Mouse (Mus musculus) liver, embryonic 13.5 days (tissue): ENCODE data around the gene Shisa8. TPM values are rescaled to one million over a fixed set of nuclear protein-coding genes. Genes with fewer than 3 reads are reported as not detected.

Experiments
- ATAC-seq: fragments of 200-750 bp; cut with Nextera tagmentation; 2 replicates; pipeline ENCODE4 v1.8.0; 2017; ENCODE audit warnings: low read depth, mild to moderate bottlenecking, moderate number of reproducible peaks, moderate library complexity
- DNase-seq: peaks from one replicate; pipeline ENCODE4 v3.0.0; 2022
- H3K27ac ChIP-seq: fragments of 300-500 bp; sonication (generic); 2 replicates; pipeline ENCODE4 v1.5.1; 2015; ENCODE audit warnings: moderate library complexity, mild to moderate bottlenecking, inconsistent platforms
- H3K27me3 ChIP-seq: fragments of 300-500 bp; sonication (generic); 2 replicates; pipeline ENCODE4 v1.6.1; 2015; ENCODE audit warnings: mild to moderate bottlenecking, inconsistent platforms
- H3K36me3 ChIP-seq: fragments of 300-500 bp; sonication (generic); 2 replicates; pipeline ENCODE4 v1.6.1; 2015; ENCODE audit warnings: mild to moderate bottlenecking, inconsistent platforms
- H3K4me1 ChIP-seq: fragments of 300-500 bp; sonication (generic); replicated peaks from 2 replicates; pipeline ENCODE4 v1.6.1; 2015; ENCODE audit warnings: inconsistent platforms
- H3K4me2 ChIP-seq: fragments of 300-500 bp; sonication (generic); 2 replicates; pipeline ENCODE4 v1.6.1; 2015; ENCODE audit warnings: inconsistent platforms, mild to moderate bottlenecking, moderate library complexity
- H3K4me3 ChIP-seq: fragments of 300-500 bp; sonication (generic); replicated peaks from 2 replicates; pipeline ENCODE4 v1.5.1; 2015; ENCODE audit warnings: mild to moderate bottlenecking, inconsistent platforms
- H3K9ac ChIP-seq: fragments of 300-500 bp; sonication (generic); 2 replicates; pipeline ENCODE4 v1.6.1; 2015; ENCODE audit warnings: mild to moderate bottlenecking, inconsistent platforms
- H3K9me3 ChIP-seq: fragments of 300-500 bp; sonication (generic); replicated peaks from 2 replicates; pipeline ENCODE4 v1.6.1; 2016; ENCODE audit warnings: inconsistent platforms
- WGBS: fragments of 180-500 bp; shearing (Covaris S2); methylation state at CpG from one replicate; pipeline ENCODE4 v1.1.7; 2015; ENCODE audit not compliant: insufficient replicate concordance; 5-methylcytosine and 5-hydroxymethylcytosine counted together
- polyA plus RNA-seq: library from polyadenylated mRNA; unstranded; fragments of >200 nt; fragmentation: Nextera tagmentation; extraction: Ambion mirVana; gene quantifications from 2 replicates; pipeline ENCODE4 v1.2.1, GENCODE M21; 2015

Gene Shisa8
- polyA plus RNA-seq, 1 experiment from 2014 or later: 0.10 TPM

DNA sequence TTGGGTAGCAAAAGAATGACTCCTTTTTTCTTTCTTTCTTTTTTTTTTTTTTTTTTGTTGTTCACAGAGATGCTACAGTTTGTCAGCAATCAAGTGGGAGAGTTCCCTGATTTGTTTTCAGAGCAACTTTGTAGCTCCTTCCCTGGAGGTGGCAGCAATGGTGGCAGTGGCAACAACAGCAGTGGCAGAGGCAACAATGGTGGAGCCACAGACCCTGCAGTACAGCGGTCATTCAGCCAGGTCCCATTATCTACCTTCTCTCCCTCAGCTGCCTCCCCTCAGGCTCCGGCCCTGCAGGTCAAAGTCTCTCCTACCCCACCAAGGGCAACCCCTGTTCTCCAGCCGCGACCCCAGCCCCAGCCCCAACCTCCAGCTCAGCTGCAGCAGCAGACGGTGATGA, 42.9 kb downstream of the Shisa8 start:
- no peak for DNase-seq
- Histone ChIP-seq H3K36me3 (peaks cover 48% of the 10 kb centered on the region), H3K4me3 (no peak overlapping the region), H3K4me2 (no peak overlapping the region), H3K27ac (no peak overlapping the region), H3K9me3 (no peaks in the 10 kb centered on the region), H3K4me1 (peaks cover 47% of the 10 kb centered on the region), H3K27me3 (no peaks in the 10 kb centered on the region), H3K9ac (no peak overlapping the region)
- WGBS: 89% methylated on average over 5 of the region's 5 CpGs
- ATAC-seq: no peak

DNA sequence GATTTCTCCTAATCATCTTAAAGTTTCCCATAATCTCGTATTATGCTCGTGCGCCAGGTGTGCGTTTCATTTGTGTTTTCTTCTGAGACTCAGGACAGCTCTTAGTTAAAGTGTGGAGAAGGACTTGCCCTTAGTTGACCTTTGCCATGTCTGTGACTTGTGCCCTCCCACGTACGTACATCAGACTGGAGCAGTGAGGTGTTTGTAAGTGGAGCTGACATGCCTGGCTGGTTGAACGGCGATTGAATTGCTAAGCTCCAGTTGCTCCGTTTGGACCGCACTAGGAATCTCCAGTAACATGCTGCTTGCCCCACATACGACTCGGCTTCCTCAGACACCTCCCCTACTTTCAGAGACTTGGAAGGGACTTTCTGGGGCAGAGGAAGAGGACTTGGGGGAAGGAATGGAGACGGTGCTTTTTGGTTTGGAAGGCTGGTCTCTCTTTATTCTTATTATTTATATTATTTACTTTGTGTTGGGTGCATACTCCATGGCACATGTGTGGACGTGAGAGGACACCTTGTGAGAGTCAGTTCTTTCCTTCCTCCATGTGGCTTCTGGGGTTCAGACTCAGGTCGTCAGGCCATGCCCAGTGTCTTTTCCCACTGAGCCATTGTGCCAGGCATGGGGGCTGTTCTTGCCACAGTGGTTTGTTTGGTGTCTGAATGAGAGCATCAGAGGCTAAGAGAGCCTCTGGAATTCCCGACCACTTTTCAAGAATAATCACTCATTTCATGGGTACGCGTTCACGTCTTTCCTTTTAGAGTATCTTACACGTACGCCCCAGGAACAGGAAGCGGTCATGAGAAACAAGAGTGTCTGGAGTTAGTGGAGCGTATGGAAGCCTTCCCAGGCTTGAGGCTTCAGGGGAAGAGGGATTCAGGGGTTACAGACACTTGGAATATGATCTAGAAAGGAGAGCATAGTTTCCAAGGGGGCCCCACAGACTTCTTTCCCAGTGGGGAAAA, 45.1 kb downstream of the Shisa8 start:
- no peaks in the 10 kb centered on the region for H3K9me3 ChIP-seq
- peaks cover 29% of the 10 kb centered on the region for H3K36me3 ChIP-seq
- no peak for DNase-seq
- H3K27ac ChIP-seq: no peak overlapping the region
- peak overlapping the region; percentile 47; the same call in 1 of the 2 replicates for H3K4me2 ChIP-seq
- H3K4me1 ChIP-seq: peaks cover 69% of the 10 kb centered on the region
- no peaks in the 10 kb centered on the region for H3K27me3 ChIP-seq
- no peak for ATAC-seq
- 83% methylated on average over 23 of the region's 23 CpGs for WGBS
- no peak overlapping the region for H3K9ac ChIP-seq
- no peak overlapping the region for H3K4me3 ChIP-seq

DNA sequence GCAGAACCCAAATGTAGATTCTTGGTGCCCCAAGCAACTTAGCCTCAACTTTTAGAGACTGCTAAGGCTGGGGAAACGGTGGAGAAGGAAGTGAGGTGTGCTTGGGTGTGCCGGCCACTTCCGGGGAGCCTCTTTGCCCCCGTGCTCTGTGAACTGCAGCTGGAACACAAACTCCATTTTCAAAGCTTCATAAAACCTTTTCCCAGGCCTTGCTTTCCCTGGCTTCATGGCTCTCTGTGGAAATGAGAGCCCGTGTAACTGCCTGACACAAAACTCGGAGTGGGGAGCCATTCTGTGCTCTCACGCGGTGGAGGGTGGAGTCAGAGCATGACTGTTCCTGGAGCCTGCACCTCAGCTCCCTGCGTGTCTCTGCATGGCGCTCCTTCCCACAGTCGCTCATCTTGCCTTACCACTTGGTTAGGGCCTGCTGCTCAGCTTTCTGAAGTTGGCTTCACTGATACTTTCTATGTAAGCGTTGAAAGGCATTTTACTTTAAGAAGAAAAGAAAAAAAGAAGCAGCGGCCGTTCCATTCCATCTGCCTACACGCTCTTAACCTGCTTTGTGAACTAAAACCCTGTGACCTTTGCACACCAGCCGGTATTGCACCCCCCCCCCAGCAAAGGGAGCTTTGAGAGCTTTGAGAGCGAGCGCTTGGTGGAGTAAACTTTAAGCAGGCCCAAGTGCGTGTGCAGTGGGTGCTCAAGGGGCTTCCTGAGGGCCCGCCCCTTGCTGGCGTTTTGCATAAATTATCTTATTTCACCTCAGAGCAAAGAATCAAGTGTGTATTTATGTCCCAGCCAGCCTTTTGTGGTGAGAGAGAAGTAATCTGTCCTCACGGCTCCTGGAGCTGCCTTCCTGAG, 46.1 kb downstream of the Shisa8 start:
- WGBS: 66% methylated on average over 22 of the region's 22 CpGs
- DNase-seq: no peak
- Histone ChIP-seq H3K27ac (peak overlapping the region; percentile 93), H3K4me3 (peak overlapping the region; percentile 7), H3K27me3 (no peaks in the 10 kb centered on the region), H3K36me3 (peaks cover 19% of the 10 kb centered on the region), H3K9me3 (no peaks in the 10 kb centered on the region), H3K4me1 (peaks cover 79% of the 10 kb centered on the region), H3K9ac (peak overlapping the region; percentile 59), H3K4me2 (peak overlapping the region; percentile 47)
- ATAC-seq: no peak

DNA sequence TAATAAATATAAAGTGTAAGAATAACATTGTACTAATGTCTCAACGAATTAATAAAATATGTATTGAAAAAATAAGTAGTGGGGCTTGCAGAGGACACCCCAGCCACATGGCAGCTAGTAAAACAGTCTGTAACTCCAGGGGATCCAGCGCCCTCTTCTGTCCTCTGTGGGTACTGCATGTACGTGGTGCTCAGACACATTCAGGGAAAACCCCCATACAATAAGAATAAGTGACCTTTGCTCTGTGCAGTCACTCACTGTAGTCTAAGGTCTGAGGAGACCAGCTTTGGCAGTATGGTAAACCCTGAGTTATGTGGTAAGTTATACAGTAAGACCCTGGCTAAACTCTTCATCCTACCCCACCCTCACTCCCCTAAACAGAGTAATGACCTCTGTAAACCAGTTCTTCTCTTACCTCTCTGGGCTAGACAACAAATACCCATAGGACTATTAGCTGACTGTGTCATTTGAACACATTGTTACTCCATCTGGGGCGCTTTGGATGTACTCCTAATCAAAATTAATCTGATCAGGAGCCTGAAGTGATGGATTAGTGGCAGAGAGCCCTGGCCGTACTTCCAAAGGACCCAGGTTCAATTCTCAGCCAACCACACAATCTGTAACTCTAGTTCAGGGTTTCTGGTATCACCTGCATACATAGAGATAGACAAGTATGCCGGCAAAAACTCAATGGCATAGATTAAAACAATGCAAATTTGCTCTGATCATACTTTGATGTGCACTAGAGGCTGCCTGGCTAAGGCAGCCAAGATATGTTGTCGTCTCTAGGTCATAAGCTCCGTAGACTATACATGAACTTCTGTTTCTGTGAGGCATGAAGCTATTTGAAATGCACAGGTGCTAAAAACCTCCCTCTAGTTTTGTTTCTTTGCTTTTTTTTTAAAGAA, 47.0 kb downstream of the Shisa8 start:
- Histone ChIP-seq H3K9ac (peak overlapping the region; percentile 59), H3K36me3 (peaks cover 10% of the 10 kb centered on the region), H3K4me2 (peak overlapping the region; percentile 47), H3K4me3 (peak overlapping the region; percentile 7; the same call in 1 of the 2 replicates), H3K4me1 (peaks cover 88% of the 10 kb centered on the region), H3K27me3 (no peaks in the 10 kb centered on the region), H3K27ac (peak overlapping the region; percentile 93), H3K9me3 (no peaks in the 10 kb centered on the region)
- peak; percentile 70 for DNase-seq
- ATAC-seq: peak; percentile 26; the same call in 1 of the 2 replicates
- 42% methylated on average over 8 of the region's 8 CpGs for WGBS

DNA sequence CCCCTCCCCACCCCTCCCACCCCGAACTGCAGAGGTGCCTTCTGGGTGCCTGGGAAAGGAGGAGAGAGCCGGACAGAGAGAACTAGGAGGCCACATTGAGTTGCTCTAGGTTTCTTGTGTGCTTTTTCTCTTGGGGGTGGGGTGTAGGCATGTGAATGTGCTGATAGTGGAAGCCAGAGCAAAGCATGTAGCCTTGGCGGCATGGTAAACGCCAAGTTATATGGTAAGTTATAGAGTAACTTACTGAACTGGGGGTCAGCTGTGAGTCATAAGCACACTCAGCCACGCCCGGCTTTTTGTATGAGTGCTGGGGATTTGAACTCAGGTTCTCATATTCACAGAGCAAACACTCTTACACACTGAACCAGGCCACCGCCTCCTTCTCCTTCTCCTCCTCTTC, 48.1 kb downstream of the Shisa8 start:
- ATAC-seq: peak; percentile 77
- Histone ChIP-seq H3K4me3 (peak overlapping the region; percentile 5; the same call in 1 of the 2 replicates), H3K9me3 (no peaks in the 10 kb centered on the region), H3K27me3 (no peaks in the 10 kb centered on the region), H3K9ac (peak overlapping the region; percentile 61), H3K4me1 (peaks cover 99% of the 10 kb centered on the region), H3K36me3 (no peaks in the 10 kb centered on the region), H3K4me2 (peak overlapping the region; percentile 52), H3K27ac (peak overlapping the region; percentile 93)
- peak; percentile 49 for DNase-seq
- 21% methylated on average over 7 of the region's 7 CpGs for WGBS

DNA sequence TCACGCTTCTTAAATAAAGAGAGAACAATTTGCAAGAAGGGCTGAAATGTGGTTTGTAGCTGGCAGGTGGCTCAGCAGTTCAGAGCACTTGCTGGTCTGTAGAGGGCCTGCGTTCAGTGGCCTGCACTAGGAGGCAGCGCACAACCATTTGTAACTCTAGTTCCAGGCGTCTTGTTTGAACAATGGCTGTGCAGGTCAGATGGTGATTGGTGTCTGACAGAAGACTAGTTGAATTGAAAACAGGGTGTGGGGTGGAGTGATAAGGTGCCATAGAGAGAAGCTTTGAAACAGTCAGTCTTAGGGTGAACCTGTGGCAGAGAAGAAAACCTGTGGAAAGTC, 48.6 kb downstream of the Shisa8 start:
- H3K9ac ChIP-seq: peak overlapping the region; percentile 61
- peak overlapping the region; percentile 52 for H3K4me2 ChIP-seq
- DNase-seq (peak; percentile 57), ATAC-seq (peak; percentile 79)
- WGBS: 16% methylated on average over 4 of the region's 4 CpGs
- H3K4me3 ChIP-seq: peak overlapping the region; percentile 5; the same call in 1 of the 2 replicates
- no peaks in the 10 kb centered on the region for H3K36me3 ChIP-seq
- H3K4me1 ChIP-seq: peaks cover 100% of the 10 kb centered on the region
- H3K27ac ChIP-seq: peak overlapping the region; percentile 93
- no peaks in the 10 kb centered on the region for H3K27me3 ChIP-seq
- H3K9me3 ChIP-seq: no peaks in the 10 kb centered on the region

DNA sequence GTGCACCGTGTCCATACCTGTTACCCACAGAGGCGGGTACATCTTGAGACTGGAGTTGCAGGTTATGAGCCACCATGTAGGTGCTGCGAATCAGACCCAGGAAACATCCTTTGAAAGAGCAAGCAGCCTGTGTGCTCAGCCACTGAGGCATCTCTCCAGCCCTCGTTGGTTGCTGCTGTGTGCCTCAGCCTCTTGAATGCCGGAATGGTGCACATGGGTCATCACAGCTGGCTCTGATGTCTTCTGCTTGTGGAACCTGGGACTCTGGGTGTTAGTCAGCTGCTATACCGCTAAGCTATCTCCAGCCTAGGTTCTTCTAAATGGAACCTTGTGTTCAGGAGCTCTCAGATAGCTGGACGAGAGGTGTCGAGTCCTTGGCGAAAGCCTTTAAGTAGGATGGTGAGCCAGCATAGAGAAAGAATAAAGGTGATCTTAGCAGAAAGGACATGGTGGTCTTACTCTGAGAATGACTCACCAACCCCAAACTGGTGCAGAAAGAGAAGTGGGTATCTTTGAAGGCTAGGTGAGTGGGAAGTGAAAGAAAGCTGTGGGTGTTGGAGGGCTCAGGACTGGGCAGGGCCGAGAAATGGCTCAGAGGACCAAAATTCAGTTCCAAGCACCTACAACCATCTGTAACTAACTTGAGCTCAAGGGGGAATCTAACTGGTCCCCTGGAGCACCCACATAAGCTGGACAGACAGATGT, 49.1 kb downstream of the Shisa8 start:
- 77% methylated on average over 10 of the region's 10 CpGs for WGBS
- peak overlapping the region; percentile 93 for H3K27ac ChIP-seq
- H3K9ac ChIP-seq: peak overlapping the region; percentile 61
- 0 out of 2 replicates have a peak overlapping the region, but pooled peaks have one; percentile 5 for H3K4me3 ChIP-seq
- no peak for ATAC-seq
- no peaks in the 10 kb centered on the region for H3K9me3 ChIP-seq
- no peaks in the 10 kb centered on the region for H3K27me3 ChIP-seq
- H3K4me1 ChIP-seq: peaks cover 100% of the 10 kb centered on the region
- peak overlapping the region; percentile 52 for H3K4me2 ChIP-seq
- H3K36me3 ChIP-seq: 0 out of 2 replicates have a peak, but pooled peaks cover 3% of the 10 kb centered on the region
- DNase-seq: no peak

DNA sequence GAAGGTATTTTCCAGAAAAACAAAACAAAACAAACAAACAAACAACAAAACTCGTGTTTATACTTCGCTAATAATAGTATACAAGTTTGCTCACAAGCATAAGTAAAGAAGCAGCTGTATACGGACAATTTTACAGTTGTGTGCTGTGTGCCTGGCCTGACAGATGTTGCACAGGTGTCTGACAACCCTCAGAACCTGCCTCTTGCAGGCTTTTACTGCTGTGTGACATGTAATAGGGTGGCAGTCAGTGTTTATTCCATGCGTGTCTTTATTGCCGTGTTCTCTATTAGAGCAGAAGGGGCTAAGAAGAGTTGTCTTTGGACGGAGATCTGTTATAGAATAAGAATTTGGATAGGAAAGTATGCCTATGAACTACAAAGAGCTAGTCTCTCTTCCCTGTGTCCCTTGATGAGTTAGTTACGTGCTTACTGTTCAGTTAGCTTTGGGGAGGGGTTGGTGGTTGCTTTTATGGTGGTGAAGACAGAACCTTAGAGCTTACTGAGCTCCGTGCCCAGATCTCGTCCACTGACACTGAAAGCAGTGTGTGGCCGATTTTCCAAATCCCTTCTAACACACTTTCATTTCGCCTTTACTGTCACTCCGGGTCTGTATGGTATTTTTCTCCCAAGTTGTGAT, 50.5 kb downstream of the Shisa8 start:
- no peak overlapping the region for H3K4me3 ChIP-seq
- H3K27me3 ChIP-seq: no peaks in the 10 kb centered on the region
- peak overlapping the region; percentile 40; the same call in 1 of the 2 replicates for H3K9ac ChIP-seq
- ATAC-seq: no peak
- H3K27ac ChIP-seq: peak overlapping the region; percentile 40; the same call in 1 of the 2 replicates
- H3K4me2 ChIP-seq: no peak overlapping the region
- H3K36me3 ChIP-seq: peaks cover 9% of the 10 kb centered on the region; the same call in 1 of the 2 replicates
- 84% methylated on average over 12 of the region's 12 CpGs for WGBS
- no peaks in the 10 kb centered on the region for H3K9me3 ChIP-seq
- peaks cover 99% of the 10 kb centered on the region for H3K4me1 ChIP-seq
- DNase-seq: no peak

DNA sequence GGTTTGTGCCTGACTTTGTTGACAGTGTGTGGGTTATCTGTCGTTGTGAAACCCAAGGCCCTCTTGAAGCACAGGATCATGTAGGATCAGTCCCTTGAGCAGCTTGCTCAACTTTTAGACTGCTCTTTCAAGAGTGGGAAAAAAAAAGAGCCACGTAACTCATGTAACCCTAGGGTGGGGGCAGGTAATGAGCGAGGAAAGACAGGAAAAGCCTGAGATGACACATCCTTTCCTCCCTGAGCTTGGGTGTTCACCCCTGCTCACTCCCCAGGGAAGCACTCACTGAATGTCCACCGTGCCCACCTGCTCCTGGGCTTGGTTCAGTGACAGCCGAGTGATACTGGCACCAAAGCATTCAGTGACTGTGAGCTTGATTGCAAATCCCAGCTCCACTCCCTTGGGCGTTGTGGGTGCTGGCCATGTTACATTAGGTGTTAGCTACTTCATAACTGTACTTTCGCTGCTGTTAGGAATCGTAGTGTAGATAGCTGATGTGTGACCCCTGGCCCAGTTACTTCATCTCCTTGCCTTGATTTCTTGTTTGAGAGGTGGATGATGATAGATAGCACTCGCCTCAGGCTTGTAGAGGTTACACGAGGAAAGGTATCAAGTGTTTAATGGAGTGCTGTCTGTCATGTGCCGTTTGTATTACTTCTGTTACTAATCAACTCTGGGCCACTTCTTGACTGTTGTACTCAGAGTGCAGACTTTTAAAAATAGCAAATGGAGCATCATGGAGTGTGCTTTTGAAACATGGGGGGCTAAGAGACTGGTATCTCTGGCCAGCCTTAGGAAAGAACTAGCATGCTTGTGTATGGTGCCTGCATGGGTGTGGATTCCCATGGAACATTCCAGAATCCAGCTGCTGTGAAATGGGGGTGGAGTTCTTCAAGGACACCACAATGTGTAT, 51.6 kb downstream of the Shisa8 start:
- H3K4me1 ChIP-seq: peaks cover 99% of the 10 kb centered on the region
- 0 out of 2 replicates have a peak overlapping the region, but pooled peaks have one; percentile 22 for H3K9ac ChIP-seq
- peak overlapping the region; percentile 60 for H3K27ac ChIP-seq
- H3K4me2 ChIP-seq: no peak overlapping the region
- 63% methylated on average over 11 of the region's 11 CpGs for WGBS
- no peaks in the 10 kb centered on the region for H3K9me3 ChIP-seq
- DNase-seq (no peak), ATAC-seq (no peak)
- H3K27me3 ChIP-seq: no peaks in the 10 kb centered on the region
- no peak overlapping the region for H3K4me3 ChIP-seq
- H3K36me3 ChIP-seq: peaks cover 9% of the 10 kb centered on the region; the same call in 1 of the 2 replicates
